Mouse (Mus musculus) lung, postnatal 0 days (tissue): ENCODE results near the gene Pgm5.

Experiments
- CTCF ChIP-seq: IDR thresholded peaks from 2 replicates; pipeline ENCODE4 v1.5.1; 2016; ENCODE audit warnings: antibody characterized with exemption, mild to moderate bottlenecking
- EP300 ChIP-seq: IDR thresholded peaks from 2 replicates; pipeline ENCODE4 v1.6.1; 2016; ENCODE audit warnings: antibody characterized with exemption, mild to moderate bottlenecking, control low read depth

- TF ChIP-seq CTCF (no peak), EP300 (no peak)
Observed at GRCm38 (mm10) chr19:24842080-24842479, 19.6 kb downstream of the Pgm5 start.
